Mouse (Mus musculus) liver, embryonic 15.5 days (tissue): ENCODE data around the gene Sparc. TPM values are rescaled to one million over a fixed set of nuclear protein-coding genes. Genes with fewer than 3 reads are reported as not detected.
"Not testable (repeated sequence)": the region's sequence is repeated elsewhere in the genome, so short reads cannot be mapped to it uniquely, and the experiment has no call there.

Experiments
- ATAC-seq: fragments of 200-750 bp; cut with Nextera tagmentation; 2 replicates; pipeline ENCODE4 v1.8.0; 2017; ENCODE audit warnings: moderate number of reproducible peaks, mild to moderate bottlenecking, moderate library complexity; ENCODE audit not compliant: insufficient read depth
- H3K27ac ChIP-seq: fragments of 300-500 bp; sonication (generic); replicated peaks from 2 replicates; pipeline ENCODE4 v1.5.1; 2015; ENCODE audit warnings: mild to moderate bottlenecking, inconsistent platforms
- H3K27me3 ChIP-seq: fragments of 300-500 bp; sonication (generic); 2 replicates; pipeline ENCODE4 v1.6.1; 2015; ENCODE audit warnings: mild to moderate bottlenecking, inconsistent platforms
- H3K36me3 ChIP-seq: fragments of 300-500 bp; sonication (generic); replicated peaks from 2 replicates; pipeline ENCODE4 v1.6.1; 2015; ENCODE audit warnings: moderate library complexity, mild to moderate bottlenecking, inconsistent platforms
- H3K4me1 ChIP-seq: fragments of 300-500 bp; sonication (generic); replicated peaks from 2 replicates; pipeline ENCODE4 v1.6.1; 2015; ENCODE audit warnings: inconsistent platforms
- H3K4me2 ChIP-seq: fragments of 300-500 bp; sonication (generic); 2 replicates; pipeline ENCODE4 v1.6.1; 2015; ENCODE audit warnings: moderate library complexity, mild to moderate bottlenecking, inconsistent platforms
- H3K4me3 ChIP-seq: fragments of 300-500 bp; sonication (generic); replicated peaks from 2 replicates; pipeline ENCODE4 v1.5.1; 2015; ENCODE audit warnings: mild to moderate bottlenecking, inconsistent platforms
- H3K9ac ChIP-seq: fragments of 300-500 bp; sonication (generic); 2 replicates; pipeline ENCODE4 v1.6.1; 2015; ENCODE audit warnings: moderate library complexity, mild to moderate bottlenecking, inconsistent platforms
- H3K9me3 ChIP-seq: fragments of 300-500 bp; sonication (generic); replicated peaks from 2 replicates; pipeline ENCODE4 v1.6.1; 2016; ENCODE audit warnings: inconsistent platforms
- WGBS: fragments of 180-500 bp; shearing (Covaris S2); methylation state at CpG from one replicate; pipeline ENCODE4 v1.1.7; 2015; ENCODE audit warnings: mixed read lengths; ENCODE audit not compliant: insufficient replicate concordance; 5-methylcytosine and 5-hydroxymethylcytosine counted together
- polyA plus RNA-seq: library from polyadenylated mRNA; unstranded; fragments of >200 nt; fragmentation: Nextera tagmentation; extraction: Ambion mirVana; gene quantifications from 2 replicates; pipeline ENCODE4 v1.2.1, GENCODE M21; 2015

Gene Sparc
- polyA plus RNA-seq, 1 experiment from 2014 or later, result 154 TPM

DNA sequence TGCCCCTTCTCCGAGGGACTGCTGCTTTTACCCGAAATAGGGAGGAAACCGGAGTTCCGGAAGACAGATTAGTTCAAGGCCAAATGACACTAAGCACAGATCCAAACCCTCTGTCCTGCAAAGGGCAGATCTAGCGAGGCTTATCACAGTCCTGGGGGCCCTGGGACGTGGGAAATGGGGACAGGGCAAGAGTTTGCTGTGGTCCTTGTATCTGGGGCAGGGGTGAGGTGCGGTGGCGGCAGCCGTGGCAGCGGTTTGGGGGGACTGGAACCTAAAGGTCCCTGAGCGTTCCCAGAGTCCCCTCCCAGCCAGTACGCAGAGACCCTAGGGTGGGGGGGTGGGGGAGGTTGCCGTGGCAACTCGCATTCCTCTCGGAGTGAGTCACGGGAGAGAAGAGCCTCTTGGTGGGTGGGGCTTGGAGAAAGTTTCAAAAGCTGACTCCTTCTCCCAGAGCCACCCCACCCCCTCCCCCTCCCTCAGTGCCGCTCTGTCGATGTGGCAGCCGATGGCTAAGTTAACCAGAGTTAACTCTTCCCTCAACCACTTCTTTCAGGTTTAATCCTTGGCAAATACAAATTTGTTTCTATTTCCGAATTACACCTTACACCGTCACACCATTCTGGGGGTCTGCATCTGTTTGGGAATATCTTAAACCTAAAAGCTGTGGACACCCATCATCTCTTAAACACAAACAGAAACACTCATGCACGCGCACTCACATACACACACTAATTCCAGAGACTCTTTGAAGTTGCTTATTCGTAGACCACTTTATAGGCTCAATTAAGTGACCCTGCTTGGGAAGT is 4.9 kb downstream of the Sparc start:
- no peaks in the 10 kb centered on the region for H3K9me3 ChIP-seq
- peak overlapping the region; percentile 54 for H3K4me2 ChIP-seq
- H3K27me3 ChIP-seq, result peaks cover 20% of the 10 kb centered on the region
- no peak for ATAC-seq
- H3K27ac ChIP-seq, result no peak overlapping the region; the same call in 1 of the 2 replicates
- H3K36me3 ChIP-seq, result no peaks in the 10 kb centered on the region
- peak overlapping the region; percentile 39 for H3K4me3 ChIP-seq
- WGBS, result 3% methylated on average over 23 of the region's 24 CpGs
- H3K9ac ChIP-seq, result no peak overlapping the region
- H3K4me1 ChIP-seq, result peaks cover 13% of the 10 kb centered on the region

DNA sequence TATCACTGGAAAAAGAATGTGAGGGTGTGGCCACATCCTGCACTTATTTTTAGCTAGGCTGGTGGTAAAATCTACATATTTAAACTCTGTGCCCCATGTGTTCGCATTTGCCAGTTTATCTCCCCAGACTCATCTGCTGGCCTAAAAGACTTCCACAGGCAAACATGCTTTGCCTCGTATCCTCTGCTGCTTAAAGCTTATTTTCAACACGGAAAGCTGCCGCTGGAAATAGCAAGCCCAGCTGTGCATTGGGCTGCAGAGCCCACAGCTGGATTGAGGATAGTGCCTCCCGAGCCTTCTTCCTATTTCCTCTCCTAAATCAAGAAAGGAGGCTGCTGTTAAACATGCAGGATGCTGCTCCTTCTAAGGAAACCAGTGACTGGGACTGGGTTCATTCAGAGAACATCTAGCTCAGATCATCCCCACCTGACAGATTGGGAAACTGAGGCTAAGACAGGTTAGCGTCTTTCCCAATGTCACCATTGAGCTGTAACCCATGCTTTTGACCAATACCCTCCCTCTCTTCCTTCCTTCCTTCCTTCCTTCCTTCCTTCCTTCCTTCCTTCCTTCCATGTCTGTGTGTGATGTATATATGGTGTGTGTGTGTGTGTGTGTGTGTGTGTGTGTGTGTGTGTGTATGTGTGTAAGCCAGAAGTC is 6.2 kb downstream of the Sparc start:
- peaks cover 20% of the 10 kb centered on the region for H3K27me3 ChIP-seq
- no peak overlapping the region for H3K9ac ChIP-seq
- H3K9me3 ChIP-seq, result no peaks in the 10 kb centered on the region
- no peak overlapping the region for H3K4me2 ChIP-seq
- peaks cover 13% of the 10 kb centered on the region for H3K4me1 ChIP-seq
- no peak overlapping the region for H3K4me3 ChIP-seq
- no peaks in the 10 kb centered on the region for H3K36me3 ChIP-seq
- WGBS, result 28% methylated on average over 6 of the region's 6 CpGs
- no peak for ATAC-seq
- H3K27ac ChIP-seq, result no peak overlapping the region

DNA sequence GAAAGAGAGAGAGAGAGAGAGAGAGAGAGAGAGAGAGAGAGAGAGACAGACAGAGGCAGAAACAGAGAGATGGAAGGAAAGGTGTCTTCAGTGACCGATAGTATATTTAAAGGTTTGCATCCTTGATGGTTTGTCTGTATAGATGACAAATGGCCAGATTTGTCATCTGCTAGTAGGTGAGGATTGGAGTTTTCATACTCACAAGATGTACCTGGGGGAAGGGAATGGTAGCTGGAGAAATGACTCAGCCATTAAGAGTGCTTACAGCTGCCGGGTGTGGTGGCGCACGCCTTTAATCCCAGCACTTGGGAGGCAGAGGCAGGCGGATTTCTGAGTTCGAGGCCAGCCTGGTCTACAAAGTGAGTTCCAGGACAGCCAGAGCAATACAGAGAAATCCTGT is 7.3 kb downstream of the Sparc start:
- H3K4me1 ChIP-seq, result peaks cover 13% of the 10 kb centered on the region
- not testable (repeated sequence) for H3K9me3 ChIP-seq, H3K36me3 ChIP-seq, H3K27ac ChIP-seq, H3K4me3 ChIP-seq, H3K4me2 ChIP-seq, H3K9ac ChIP-seq, ATAC-seq
- WGBS, result 64% methylated on average over 6 of the region's 6 CpGs
- H3K27me3 ChIP-seq, result peaks cover 20% of the 10 kb centered on the region

DNA sequence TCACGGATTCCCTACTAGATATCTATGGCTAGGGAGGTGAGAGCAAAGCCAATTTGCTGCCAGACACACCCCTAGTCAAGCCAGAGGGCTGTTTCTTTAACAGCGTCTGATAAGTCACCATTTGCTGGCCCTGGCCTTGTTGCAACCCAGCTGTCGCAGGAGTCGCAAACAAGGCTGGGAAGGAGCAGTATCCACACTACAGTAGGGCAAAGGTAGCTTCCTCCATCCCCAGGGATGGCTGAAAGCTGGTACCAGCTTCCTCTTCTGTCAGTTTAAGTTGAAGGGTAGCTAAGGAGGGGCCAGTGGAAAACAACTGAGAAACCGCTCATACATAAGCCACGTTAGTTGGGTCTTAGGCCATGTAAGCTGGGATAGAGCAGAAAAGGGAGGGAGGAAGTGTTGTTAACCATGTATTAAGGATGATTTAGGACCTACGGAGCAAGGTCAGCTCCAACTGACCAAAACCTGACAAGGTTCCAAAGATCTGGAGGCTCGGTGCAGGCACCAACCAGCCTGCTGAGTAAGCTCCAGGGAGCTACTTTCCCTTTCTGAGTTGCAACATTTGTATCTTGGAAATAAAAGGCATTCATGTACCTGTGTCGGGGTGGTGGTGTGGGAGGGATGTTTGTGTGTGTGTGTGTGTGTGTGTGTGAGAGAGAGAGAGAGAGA is 7.8 kb downstream of the Sparc start:
- Histone ChIP-seq H3K4me3 (no peak overlapping the region), H3K9ac (no peak overlapping the region), H3K4me1 (peaks cover 8% of the 10 kb centered on the region), H3K27me3 (peaks cover 20% of the 10 kb centered on the region), H3K4me2 (no peak overlapping the region), H3K27ac (no peak overlapping the region), H3K36me3 (no peaks in the 10 kb centered on the region), H3K9me3 (no peaks in the 10 kb centered on the region)
- 23% methylated on average over 9 of the region's 9 CpGs for WGBS
- no peak for ATAC-seq

DNA sequence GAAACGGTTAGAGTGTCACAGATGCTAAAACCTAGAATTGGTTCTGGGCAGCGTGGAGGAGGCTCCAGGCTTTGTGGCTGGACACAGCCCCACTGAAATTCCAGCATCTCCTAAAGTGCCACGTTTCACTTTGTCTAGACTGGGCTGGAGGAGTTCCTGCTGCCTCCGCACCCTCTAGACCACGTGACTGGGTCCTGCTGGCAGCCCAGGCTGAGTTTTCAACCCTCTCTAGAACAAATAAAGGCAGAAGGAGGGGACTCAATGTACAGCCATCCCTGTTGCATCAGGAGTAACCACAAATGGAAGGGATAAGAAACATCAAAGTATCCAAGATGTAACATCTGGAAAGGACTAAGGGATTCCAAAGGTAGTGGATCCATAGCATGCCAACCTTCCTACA is 8.7 kb downstream of the Sparc start:
- Histone ChIP-seq H3K4me2 (no peak overlapping the region), H3K36me3 (no peaks in the 10 kb centered on the region), H3K27ac (no peak overlapping the region), H3K27me3 (peaks cover 16% of the 10 kb centered on the region), H3K4me1 (peaks cover 7% of the 10 kb centered on the region), H3K4me3 (no peak overlapping the region), H3K9ac (no peak overlapping the region), H3K9me3 (no peaks in the 10 kb centered on the region)
- WGBS, result 50% methylated on average over 5 of the region's 5 CpGs
- no peak for ATAC-seq

DNA sequence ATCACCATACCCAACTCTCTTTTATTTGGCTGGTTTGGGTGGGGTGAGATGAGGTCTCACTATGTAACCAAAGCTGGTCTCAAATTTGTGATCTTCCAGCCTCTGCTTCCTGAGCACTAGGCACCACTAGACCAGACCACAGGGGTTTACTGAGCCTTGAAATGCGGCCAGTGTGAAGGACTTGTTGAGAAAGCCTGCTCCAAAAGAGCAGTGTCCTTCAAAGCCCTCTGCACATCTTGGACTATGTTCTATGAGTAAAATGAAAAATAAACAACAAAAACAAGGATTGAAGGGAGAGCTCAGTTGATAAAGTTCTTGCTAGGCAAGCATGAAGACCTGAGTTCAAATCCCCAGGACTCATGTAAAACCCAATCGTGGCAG is 9.6 kb downstream of the Sparc start:
- WGBS, result 66% methylated on average over 2 of the region's 2 CpGs
- Histone ChIP-seq H3K9me3 (no peaks in the 10 kb centered on the region), H3K27ac (no peak overlapping the region), H3K4me2 (no peak overlapping the region), H3K4me3 (no peak overlapping the region), H3K36me3 (peaks cover 2% of the 10 kb centered on the region; the same call in 1 of the 2 replicates), H3K9ac (no peak overlapping the region), H3K27me3 (peaks cover 8% of the 10 kb centered on the region; the same call in 1 of the 2 replicates), H3K4me1 (peaks cover 7% of the 10 kb centered on the region)
- ATAC-seq, result no peak

DNA sequence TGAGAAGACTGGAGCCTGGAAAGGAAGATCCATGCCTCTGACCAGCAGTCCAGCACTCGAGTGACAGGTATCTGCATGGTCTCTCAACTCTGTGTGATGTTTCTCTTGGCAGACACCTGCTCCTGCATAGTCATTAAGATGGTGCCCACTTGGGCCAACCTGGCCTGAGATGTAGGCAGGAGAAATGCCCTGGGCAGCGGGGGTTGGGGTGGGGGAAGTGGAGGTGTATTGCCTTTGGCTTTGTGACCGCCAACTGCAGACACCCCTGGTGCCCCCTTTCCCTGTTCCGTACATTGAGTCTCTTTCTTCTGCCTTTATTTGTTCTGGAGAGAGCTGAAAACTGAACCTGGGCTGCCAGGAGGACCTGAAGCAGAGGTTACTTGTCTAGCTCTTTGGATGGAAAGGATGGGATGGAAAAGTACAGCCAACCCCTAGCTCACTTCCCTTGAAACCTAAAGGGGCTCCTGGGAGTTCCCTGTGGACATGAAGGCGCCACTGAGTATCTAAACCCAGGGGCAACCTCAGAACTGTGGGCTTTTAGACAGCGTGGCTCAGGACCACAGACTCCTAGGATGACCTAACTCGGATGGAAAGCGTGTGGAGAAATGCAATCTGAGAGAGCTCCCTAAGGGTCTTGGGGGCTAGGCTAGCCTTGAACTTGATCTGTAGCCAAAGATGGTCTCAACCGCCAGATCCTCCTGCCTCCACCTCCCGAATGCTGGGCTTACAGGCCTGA is 10.1 kb downstream of the Sparc start:
- Histone ChIP-seq H3K4me2 (no peak overlapping the region), H3K4me1 (peaks cover 7% of the 10 kb centered on the region), H3K27ac (no peak overlapping the region), H3K36me3 (peaks cover 5% of the 10 kb centered on the region; the same call in 1 of the 2 replicates), H3K9ac (no peak overlapping the region), H3K4me3 (no peak overlapping the region), H3K27me3 (0 out of 2 replicates have a peak, but pooled peaks cover 2% of the 10 kb centered on the region), H3K9me3 (no peaks in the 10 kb centered on the region)
- 60% methylated on average over 10 of the region's 10 CpGs for WGBS
- ATAC-seq, result no peak

DNA sequence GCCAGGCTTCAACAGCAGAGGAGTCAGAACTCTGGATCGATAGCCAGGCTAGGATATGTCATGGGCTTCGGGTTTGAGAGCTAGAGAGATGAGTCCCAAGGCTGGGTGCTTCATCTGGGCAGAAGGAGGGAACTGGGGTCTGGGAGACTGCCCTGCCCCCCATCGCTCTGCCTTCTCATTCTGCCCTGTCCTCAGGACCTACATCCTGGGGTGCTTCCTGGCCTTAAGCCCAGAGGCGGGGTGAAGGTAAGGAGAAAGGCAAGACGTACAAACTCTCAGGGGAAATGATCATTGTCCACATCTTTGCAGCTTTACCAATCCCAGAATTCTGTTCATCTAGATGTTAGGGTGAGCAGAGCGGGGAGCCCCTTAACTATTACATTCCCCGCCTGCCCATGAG is 10.9 kb downstream of the Sparc start:
- Histone ChIP-seq H3K27ac (no peak overlapping the region), H3K27me3 (no peaks in the 10 kb centered on the region), H3K4me3 (no peak overlapping the region), H3K9me3 (no peaks in the 10 kb centered on the region), H3K9ac (no peak overlapping the region), H3K4me2 (no peak overlapping the region), H3K36me3 (peaks cover 5% of the 10 kb centered on the region; the same call in 1 of the 2 replicates), H3K4me1 (peaks cover 7% of the 10 kb centered on the region)
- 57% methylated on average over 7 of the region's 7 CpGs for WGBS
- no peak for ATAC-seq

DNA sequence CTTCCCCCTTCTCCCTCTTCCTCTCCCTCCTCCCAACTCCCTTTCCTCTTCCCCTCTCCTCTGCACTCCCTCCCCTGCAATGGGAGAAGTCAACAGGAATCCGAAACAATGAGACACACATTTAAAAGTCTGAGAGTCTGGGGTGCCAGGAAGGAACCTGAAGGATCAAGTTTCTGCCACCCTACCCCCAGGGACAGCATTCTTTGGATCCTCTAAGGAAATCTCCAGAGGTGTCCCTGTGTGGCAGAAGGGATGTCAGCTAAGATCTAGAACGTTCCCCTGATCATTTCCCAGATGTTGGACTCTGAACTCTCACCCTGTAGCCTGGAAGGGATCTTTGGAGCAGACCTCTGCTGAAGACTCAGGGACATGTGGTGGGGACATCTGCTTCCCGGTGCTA is 12.5 kb downstream of the Sparc start:
- no peak overlapping the region for H3K4me3 ChIP-seq
- H3K36me3 ChIP-seq, result peaks cover 5% of the 10 kb centered on the region; the same call in 1 of the 2 replicates
- no peak overlapping the region for H3K9ac ChIP-seq
- H3K9me3 ChIP-seq, result no peaks in the 10 kb centered on the region
- 32% methylated on average over 3 of the region's 3 CpGs for WGBS
- H3K4me1 ChIP-seq, result peaks cover 7% of the 10 kb centered on the region
- H3K27ac ChIP-seq, result no peak overlapping the region
- no peaks in the 10 kb centered on the region for H3K27me3 ChIP-seq
- no peak overlapping the region for H3K4me2 ChIP-seq
- ATAC-seq, result no peak

DNA sequence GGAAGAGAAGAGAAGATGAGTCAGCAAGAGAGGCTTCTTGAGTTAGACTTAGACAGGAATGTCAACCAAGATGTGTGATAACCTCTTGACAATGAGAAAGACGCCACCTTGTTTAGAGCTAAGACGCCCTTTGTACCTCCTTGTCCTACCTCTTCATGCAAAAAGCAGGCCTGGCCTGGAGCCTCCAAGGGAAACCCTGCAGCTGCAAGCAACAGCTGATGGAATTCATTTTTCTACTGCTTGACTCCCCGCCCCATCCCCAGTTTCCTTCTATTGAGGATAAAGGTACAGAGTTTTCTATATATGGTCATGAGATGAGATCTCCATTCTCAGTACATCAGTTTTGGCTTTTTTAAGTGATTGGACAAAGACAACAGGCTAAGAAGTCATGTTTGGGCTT is 13.0 kb downstream of the Sparc start:
- no peaks in the 10 kb centered on the region for H3K9me3 ChIP-seq
- H3K4me2 ChIP-seq, result no peak overlapping the region
- peaks cover 5% of the 10 kb centered on the region; the same call in 1 of the 2 replicates for H3K36me3 ChIP-seq
- H3K4me3 ChIP-seq, result no peak overlapping the region
- ATAC-seq, result no peak
- H3K4me1 ChIP-seq, result peaks cover 7% of the 10 kb centered on the region
- 64% methylated on average over 3 of the region's 3 CpGs for WGBS
- no peak overlapping the region for H3K9ac ChIP-seq
- no peak overlapping the region for H3K27ac ChIP-seq
- H3K27me3 ChIP-seq, result no peaks in the 10 kb centered on the region
